Mouse (Mus musculus): Measurements from ENCODE around the gene Avpr1b.
"Not testable (repeated sequence)": the region's sequence is repeated elsewhere in the genome, so short reads cannot be mapped to it uniquely, and the experiment has no call there.

Gene Avpr1b

GRCm38 (mm10) chr1:131598905-131599304 is at the start of gene Avpr1b:
TSS of gene Avpr1b (plus strand) at chr1:131599239.
- in situ Hi-C loops (cut with MboI, MseI), result loop anchor here (10.0 kb wide), 2 partner anchors 186 to 456 kb away; no protein-coding TSS in a partner anchor

- in situ Hi-C loops (cut with MboI, MseI), result loop anchor here (5.0 kb wide), 1 partner anchor 265 kb away; no protein-coding TSS in a partner anchor
Observed at GRCm38 (mm10) chr1:131551956-131552355, 47.1 kb upstream of the Avpr1b start.

- in situ Hi-C loops (cut with MboI, MseI), result loop anchor here (5.0 kb wide), 1 partner anchor 266 kb away; no protein-coding TSS in a partner anchor
Observed at GRCm38 (mm10) chr1:131553428-131553827, 45.6 kb upstream of the Avpr1b start.

GRCm38 (mm10) chr1:131555042-131555812 is 43.8 kb upstream of the Avpr1b start:
- in situ Hi-C loops (cut with MboI, MseI), result no loop called here

GRCm38 (mm10) chr1:131560500-131560899 is 38.5 kb upstream of the Avpr1b start:
- in situ Hi-C loops (cut with MboI, MseI), result no loop called here

- in situ Hi-C loops (cut with MboI, MseI), result no loop called here
Observed at GRCm38 (mm10) chr1:131562081-131562480, 37.0 kb upstream of the Avpr1b start.

GRCm38 (mm10) chr1:131566056-131566455 is 33.0 kb upstream of the Avpr1b start:
- in situ Hi-C loops (cut with MboI, MseI), result not testable (repeated sequence)

- in situ Hi-C loops (cut with MboI, MseI), result no loop called here
Observed at GRCm38 (mm10) chr1:131569721-131570120, 29.3 kb upstream of the Avpr1b start.

GRCm38 (mm10) chr1:131570391-131570790 is 28.6 kb upstream of the Avpr1b start:
- in situ Hi-C loops (cut with MboI, MseI), result no loop called here

- in situ Hi-C loops (cut with MboI, MseI), result no loop called here
Observed at GRCm38 (mm10) chr1:131573721-131574120, 25.3 kb upstream of the Avpr1b start.

GRCm38 (mm10) chr1:131578943-131579680 is 19.9 kb upstream of the Avpr1b start:
- in situ Hi-C loops (cut with MboI, MseI), result no loop called here

GRCm38 (mm10) chr1:131580389-131580788 is 18.6 kb upstream of the Avpr1b start:
- in situ Hi-C loops (cut with MboI, MseI), result no loop called here

- in situ Hi-C loops (cut with MboI, MseI), result no loop called here
Observed at GRCm38 (mm10) chr1:131583598-131583997, 15.4 kb upstream of the Avpr1b start.

- in situ Hi-C loops (cut with MboI, MseI), result no loop called here
Observed at GRCm38 (mm10) chr1:131586836-131587235, 12.2 kb upstream of the Avpr1b start.

- in situ Hi-C loops (cut with MboI, MseI), result no loop called here
Observed at GRCm38 (mm10) chr1:131600314-131600713, 1.3 kb downstream of the Avpr1b start.

- in situ Hi-C loops (cut with MboI, MseI), result no loop called here
Observed at GRCm38 (mm10) chr1:131606719-131607118, 7.7 kb downstream of the Avpr1b start.

GRCm38 (mm10) chr1:131612556-131613155 is 13.6 kb downstream of the Avpr1b start:
- in situ Hi-C loops (cut with MboI, MseI), result loop anchor here (10.0 kb wide), 1 partner anchor 102 kb away; no protein-coding TSS in a partner anchor

GRCm38 (mm10) chr1:131613361-131614133 is 14.5 kb downstream of the Avpr1b start:
- in situ Hi-C loops (cut with MboI, MseI), result loop anchor here (10.0 kb wide), 1 partner anchor 101 kb away; no protein-coding TSS in a partner anchor

GRCm38 (mm10) chr1:131614641-131615040 is 15.6 kb downstream of the Avpr1b start:
- in situ Hi-C loops (cut with MboI, MseI), result loop anchor here (5.0 to 10.0 kb wide), 2 partner anchors 100 to 143 kb away; no protein-coding TSS in a partner anchor

- in situ Hi-C loops (cut with MboI, MseI), result loop anchor here (5.0 to 10.0 kb wide), 2 partner anchors 99 to 141 kb away; no protein-coding TSS in a partner anchor
Observed at GRCm38 (mm10) chr1:131616131-131616530, 17.1 kb downstream of the Avpr1b start.

Data from T-helper 2 cell (primary cell).